Mouse (Mus musculus) thymus, adult 2 months (tissue): Measurements from ENCODE around the gene Nckipsd.

Experiments
- CTCF ChIP-seq: fragments of 200-500 bp; IDR thresholded peaks from 2 replicates; pipeline ENCODE4 v1.5.1; 2012; ENCODE audit warnings: mild to moderate bottlenecking, control low read depth, low read length, moderate library complexity, borderline replicate concordance; ENCODE audit not compliant: control insufficient read depth, poor library complexity, insufficient read depth; ENCODE audit errors: extremely low read depth
- POLR2A ChIP-seq: fragments of 200-500 bp; IDR thresholded peaks from 2 replicates; pipeline ENCODE4 v1.6.1; 2012; ENCODE audit warnings: mild to moderate bottlenecking, low read length, control low read depth, moderate library complexity; ENCODE audit not compliant: control insufficient read depth, poor library complexity, insufficient read depth; ENCODE audit errors: extremely low read depth

GRCm38 (mm10) chr9:108845390-108845789 lies 37.2 kb downstream of the Nckipsd start:
- no peak for TF ChIP-seq CTCF
- no peak for TF ChIP-seq POLR2A
